ENCODE assay signal across 10 mouse cellular contexts in genomic region chr1:156003201-156003935, GRCm38 (mm10). TPM values are rescaled to one million over a fixed set of nuclear protein-coding genes. Genes with fewer than 3 reads are reported as not detected.
DNase-seq lines count a peak whose midpoint lies in the region; ATAC-seq and TF ChIP-seq lines count a peak whose summit lies in the region.
"Had no signal": no experiment of that assay in that cellular context is flagged by ENCODE, and none has a peak within 500 bp of the region (broad histone marks: within the 10 kb centered on the region; RNA-seq: fewer than 3 reads in every experiment).

No protein-coding gene starts in this region.

- no peak overlapping the region for H3K27ac ChIP-seq in heart, postnatal 0 days (ENCODE audit: low read depth)
- H3K27ac ChIP-seq in heart, embryonic 10.5 days: no peak overlapping the region
- no peak overlapping the region for H3K27ac ChIP-seq in lung, postnatal 0 days (ENCODE audit: low read length)
- H3K27ac ChIP-seq: limb, embryonic 13.5 days had no signal

- WGBS in heart, postnatal 0 days: 48% methylated on average over 7 of the region's 7 CpGs
- 82% methylated on average over 7 of the region's 7 CpGs for WGBS in heart, embryonic 10.5 days
- WGBS in lung, postnatal 0 days: 64% methylated on average over 7 of the region's 7 CpGs

- H3K27me3 ChIP-seq in heart, postnatal 0 days (ENCODE audit: control insufficient read depth, insufficient read depth, low read length): no peaks in the 10 kb centered on the region
- no peaks in the 10 kb centered on the region for H3K27me3 ChIP-seq in heart, embryonic 10.5 days (ENCODE audit: insufficient read depth, poor library complexity, severe bottlenecking)
- H3K27me3 ChIP-seq in lung, postnatal 0 days (replicated peaks; ENCODE audit: insufficient read depth, low read length): no peaks in the 10 kb centered on the region
- H3K27me3 ChIP-seq: limb, embryonic 13.5 days had no signal

- H3K36me3 ChIP-seq in heart, postnatal 0 days (replicated peaks; ENCODE audit: control insufficient read depth, insufficient read depth, low read length): peaks cover 32% of the 10 kb centered on the region
- H3K36me3 ChIP-seq in heart, embryonic 10.5 days: peaks cover 30% of the 10 kb centered on the region
- peaks cover 13% of the 10 kb centered on the region for H3K36me3 ChIP-seq in lung, postnatal 0 days (ENCODE audit: insufficient read depth, low read length)

- 0 out of 2 replicates have a peak, but pooled peaks cover 5% of the 10 kb centered on the region for H3K4me1 ChIP-seq in heart, postnatal 0 days (ENCODE audit: control insufficient read depth, insufficient read depth)
- peaks cover 8% of the 10 kb centered on the region; the same call in 1 of the 2 replicates for H3K4me1 ChIP-seq in heart, embryonic 10.5 days
- no peaks in the 10 kb centered on the region for H3K4me1 ChIP-seq in lung, postnatal 0 days (ENCODE audit: insufficient read depth, low read depth, low read length)
- H3K4me1 ChIP-seq: limb, embryonic 13.5 days had no signal

- no peak overlapping the region for H3K9ac ChIP-seq in heart, postnatal 0 days (replicated peaks; ENCODE audit: low read depth, low read length)
- no peak overlapping the region for H3K9ac ChIP-seq in lung, postnatal 0 days (replicated peaks; ENCODE audit: low read depth)
- H3K9ac ChIP-seq: limb, embryonic 13.5 days had no signal

- DNase-seq in heart, postnatal 0 days (ENCODE audit: low spot score): no peak
- no peak for DNase-seq in heart, embryonic 10.5 days (ENCODE audit: low spot score)
- DNase-seq in NIH3T3 (ENCODE audit: low read depth): peak; percentile 29
- DNase-seq in heart, postnatal 4 days: peak; percentile 11
- DNase-seq in lung, postnatal 0 days (ENCODE audit: low spot score): peak; percentile 68
- DNase-seq in layer of hippocampus, adult 9-10 months (ENCODE audit: low spot score): no peak
- DNase-seq in thymus, postnatal 10 days (ENCODE audit: low spot score in 2 of 2): no peak
- no peak for DNase-seq in layer of hippocampus, adult 18-20 months (ENCODE audit: low spot score in 2 of 2)
- DNase-seq: thymus, postnatal 36 days had no signal

- no peak overlapping the region for H3K4me3 ChIP-seq in heart, postnatal 0 days (ENCODE audit: low read depth, low read length)
- H3K4me3 ChIP-seq in heart, embryonic 10.5 days: no peak overlapping the region
- no peak overlapping the region for H3K4me3 ChIP-seq in lung, postnatal 0 days (ENCODE audit: low read depth, low read length)
- H3K4me3 ChIP-seq: limb, embryonic 13.5 days had no signal

- no peak for TF ChIP-seq CTCF in heart, postnatal 0 days (IDR thresholded peaks at IDR 0.05; ENCODE audit: low read depth)
- no peak for TF ChIP-seq CTCF in lung, postnatal 0 days (IDR thresholded peaks at IDR 0.05)

- no peak for TF ChIP-seq EP300 in heart, postnatal 0 days (IDR thresholded peaks at IDR 0.05; ENCODE audit: low read depth)
- TF ChIP-seq EP300 in lung, postnatal 0 days (IDR thresholded peaks at IDR 0.05): no peak

- ATAC-seq in heart, postnatal 0 days (ENCODE audit: insufficient read depth, low read depth): peak; percentile 71
- peak; percentile 94 for ATAC-seq in lung, postnatal 0 days

- H3K9me3 ChIP-seq in heart, postnatal 0 days (replicated peaks; ENCODE audit: control insufficient read depth, low read length): no peaks in the 10 kb centered on the region
- H3K9me3 ChIP-seq in heart, embryonic 10.5 days: no peaks in the 10 kb centered on the region
- no peaks in the 10 kb centered on the region for H3K9me3 ChIP-seq in lung, postnatal 0 days (ENCODE audit: low read length)
- H3K9me3 ChIP-seq: limb, embryonic 13.5 days had no signal

- H3K4me2 ChIP-seq in heart, postnatal 0 days (ENCODE audit: low read depth, low read length): no peak overlapping the region
- H3K4me2 ChIP-seq in lung, postnatal 0 days (replicated peaks; ENCODE audit: low read depth, low read length): 0 out of 2 replicates have a peak overlapping the region, but pooled peaks have one; percentile 32
- H3K4me2 ChIP-seq: limb, embryonic 13.5 days had no signal

RNA-seq across cellular contexts. Expression of gene Cep350, which starts 30.3 kb away (rescaled TPM):
- 11.1 and 14.3 TPM in 2 replicates for total RNA-seq in heart, postnatal 0 days (2014; rRNA removed; ENCODE audit: low replicate concordance)
- 5.5 and 5.7 TPM in 2 replicates for polyA plus RNA-seq in heart, postnatal 0 days (2015; fragmentation: Nextera tagmentation; extraction: Ambion mirVana)
- polyA plus RNA-seq in heart, embryonic 10.5 days (2016; fragmentation: Nextera tagmentation; extraction: Ambion mirVana): 4.5 and 5.0 TPM in 2 replicates
- total RNA-seq in heart, postnatal 4 days (2021): 10 to 100 TPM; 35.4 to 37.7 TPM
- polyA plus RNA-seq in lung, postnatal 0 days (2015; fragmentation: Nextera tagmentation; extraction: Ambion mirVana): 9.3 and 11.0 TPM in 2 replicates
- 10 to 100 TPM; 44.9 to 50.2 TPM for total RNA-seq in layer of hippocampus, adult 18-20 months (2021)

RNA-seq across cellular contexts. Expression of gene Tor1aip2, which starts 31.8 kb away (rescaled TPM):
- 77.1 and 123 TPM in 2 replicates for total RNA-seq in heart, postnatal 0 days (2014; rRNA removed; ENCODE audit: low replicate concordance)
- 49.0 and 52.4 TPM in 2 replicates for polyA plus RNA-seq in heart, postnatal 0 days (2015; fragmentation: Nextera tagmentation; extraction: Ambion mirVana)
- polyA plus RNA-seq in heart, embryonic 10.5 days (2016; fragmentation: Nextera tagmentation; extraction: Ambion mirVana): 92.8 and 108 TPM in 2 replicates
- total RNA-seq in heart, postnatal 4 days (2021): 10 to 100 TPM; 65.9 to 66.6 TPM
- polyA plus RNA-seq in lung, postnatal 0 days (2015; fragmentation: Nextera tagmentation; extraction: Ambion mirVana): 55.2 and 58.3 TPM in 2 replicates
- total RNA-seq in layer of hippocampus, adult 18-20 months (2021): 10 to 100 TPM; 45.2 to 52.8 TPM

RNA-seq across cellular contexts. Expression of gene Tor1aip1, which starts 32.9 kb away (rescaled TPM):
- total RNA-seq in heart, postnatal 0 days (2014; rRNA removed; ENCODE audit: low replicate concordance): 58.4 and 103 TPM in 2 replicates
- polyA plus RNA-seq in heart, postnatal 0 days (2015; fragmentation: Nextera tagmentation; extraction: Ambion mirVana): 47.5 and 52.3 TPM in 2 replicates
- polyA plus RNA-seq in heart, embryonic 10.5 days (2016; fragmentation: Nextera tagmentation; extraction: Ambion mirVana): 35.6 and 38.8 TPM in 2 replicates
- total RNA-seq in heart, postnatal 4 days (2021): 10 to 100 TPM; 55.1 to 56.3 TPM
- polyA plus RNA-seq in lung, postnatal 0 days (2015; fragmentation: Nextera tagmentation; extraction: Ambion mirVana): 51.1 and 54.8 TPM in 2 replicates
- 10 to 100 TPM; 34.1 to 36.4 TPM for total RNA-seq in layer of hippocampus, adult 18-20 months (2021)

Comparison
In these comparisons a context has a peak if more than half of its experiments do, and no peak if none do; other contexts are left out.
1. DNase-seq: peak in NIH3T3 (single experiment), heart, postnatal 4 days (single experiment) and lung, postnatal 0 days (single experiment); none in heart, postnatal 0 days (single experiment), heart, embryonic 10.5 days (single experiment), layer of hippocampus, adult 9-10 months (single experiment), thymus, postnatal 10 days (0 of 2) and layer of hippocampus, adult 18-20 months (0 of 2).